Mouse (Mus musculus) kidney, adult 18-20 months (tissue): ENCODE data around the gene Rapgef3.
A peak's percentile ranks its signal among the peaks of the same experiment; 100 is the strongest.

Experiments
- DNase-seq: peaks from one replicate; pipeline ENCODE4 v3.0.0; 2021

The Rapgef3 gene

DNA sequence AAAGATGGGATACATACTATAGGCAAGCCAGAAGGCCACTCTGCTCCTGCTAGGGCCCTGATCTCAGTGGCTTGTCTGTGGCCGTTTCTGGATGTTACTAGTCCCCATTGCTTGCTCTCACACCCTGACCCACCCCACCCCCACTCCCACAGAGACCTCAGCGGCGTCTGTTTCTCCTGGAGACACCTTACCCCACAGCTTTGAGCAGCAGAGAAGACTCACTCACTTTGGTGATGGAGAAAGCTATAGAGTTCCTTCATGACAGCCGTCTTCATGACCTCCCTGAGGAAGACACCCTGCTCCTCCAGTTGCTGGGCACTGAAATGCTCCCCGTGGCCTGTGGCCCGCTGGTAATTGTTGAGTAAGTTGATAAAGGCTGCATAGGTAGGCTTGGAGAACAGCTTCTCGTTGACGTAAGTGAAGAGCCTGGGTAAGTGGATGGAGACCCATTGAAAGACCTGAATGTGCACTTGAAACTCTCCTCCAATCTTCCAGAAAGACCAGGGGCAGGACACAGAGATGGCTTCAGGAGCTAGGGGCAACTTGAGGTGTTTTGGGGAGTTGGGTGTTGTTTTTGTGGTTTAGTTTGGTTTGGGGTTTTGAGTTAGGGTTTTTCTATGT, 49.1 kb downstream of the Rapgef3 start:
- DNase-seq = no peak

DNA sequence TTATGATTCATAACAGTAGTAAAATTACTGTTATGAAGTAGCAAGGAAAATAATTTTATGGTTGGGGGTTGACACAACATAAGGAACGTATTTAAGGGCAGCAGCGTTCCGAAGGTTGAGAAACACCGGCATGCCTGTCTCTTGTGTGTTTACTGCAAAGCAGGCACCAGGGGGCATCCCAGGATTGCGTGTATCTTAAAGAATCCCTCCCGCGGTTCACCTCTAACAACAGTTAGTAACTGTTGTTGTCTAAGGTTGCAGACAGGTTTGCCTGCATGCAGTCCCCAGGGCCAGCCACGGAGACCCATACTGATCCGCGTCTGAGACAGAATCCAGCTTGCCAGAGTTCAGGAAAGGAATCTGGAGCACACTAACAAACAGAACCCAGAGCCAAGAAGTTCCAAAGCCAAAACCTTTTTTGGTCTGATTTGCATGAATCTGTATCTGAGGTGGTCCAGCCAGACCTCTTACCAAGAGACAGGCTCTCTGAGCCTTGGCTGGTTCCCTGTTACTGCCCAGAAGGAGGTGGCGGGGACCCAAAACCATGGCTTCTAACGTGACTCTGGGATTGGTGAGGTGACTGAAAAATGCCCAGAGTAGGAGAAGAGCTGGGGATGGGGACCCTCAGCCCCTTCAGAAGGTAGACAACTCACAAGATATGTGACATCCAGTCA, 49.8 kb downstream of the Rapgef3 start:
- DNase-seq = peak; percentile 69

DNA sequence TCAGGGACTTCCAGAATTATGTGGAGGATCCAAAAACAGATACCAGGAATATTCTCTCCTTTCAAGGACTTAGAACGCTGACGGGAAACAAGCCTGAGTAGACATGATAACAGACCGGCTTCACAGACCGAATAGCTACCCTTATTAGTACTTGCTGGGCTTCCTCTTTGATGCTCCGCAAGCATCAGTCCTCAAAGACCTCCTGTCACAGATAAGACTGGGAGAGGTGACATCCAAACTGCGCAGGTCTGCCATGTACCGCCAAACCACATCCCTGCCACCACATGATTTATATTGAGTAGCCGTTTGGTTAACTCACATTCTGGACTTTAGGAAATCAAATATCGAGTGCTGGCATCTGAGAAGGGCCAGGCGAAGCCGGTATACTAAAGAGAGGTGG, 51.0 kb downstream of the Rapgef3 start:
- DNase-seq = no peak

DNA sequence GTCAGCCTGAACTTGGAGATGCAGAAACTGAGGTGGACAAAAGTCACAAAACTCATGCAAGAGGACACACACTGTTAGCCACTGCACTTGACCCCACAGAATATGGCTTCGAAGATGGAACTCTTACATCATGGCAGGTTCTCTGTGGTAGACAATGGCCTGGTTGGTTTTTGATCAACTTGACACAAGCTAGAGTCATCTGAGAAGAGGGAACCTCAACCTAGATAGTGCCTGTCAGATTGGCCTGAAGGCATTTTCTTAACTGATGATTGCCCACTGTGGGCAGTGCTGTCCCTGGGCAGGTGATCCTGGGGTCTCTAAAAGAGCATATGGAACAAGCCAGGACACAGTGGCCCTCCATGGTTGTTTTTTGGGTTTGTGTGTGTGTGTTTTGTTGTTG, 52.0 kb downstream of the Rapgef3 start:
- no peak for DNase-seq

DNA sequence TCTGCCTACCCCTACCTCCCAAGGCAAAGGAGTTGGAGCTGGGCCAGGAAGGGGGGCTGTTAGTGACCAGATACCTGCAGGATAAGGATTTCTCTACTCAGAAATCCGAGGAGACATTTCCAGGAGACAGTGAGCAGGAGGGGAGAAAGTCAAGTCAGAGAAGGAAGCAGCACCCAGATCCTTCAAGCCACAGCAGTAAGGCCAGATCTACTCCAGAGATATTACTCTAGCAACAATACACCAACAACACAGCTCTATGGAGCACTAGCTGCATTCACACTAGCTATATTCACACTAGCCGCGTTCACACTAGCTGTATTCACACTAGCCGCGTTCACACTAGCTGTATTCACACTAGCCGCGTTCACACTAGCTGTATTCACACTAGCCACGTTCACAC, 52.7 kb downstream of the Rapgef3 start:
- no peak for DNase-seq

DNA sequence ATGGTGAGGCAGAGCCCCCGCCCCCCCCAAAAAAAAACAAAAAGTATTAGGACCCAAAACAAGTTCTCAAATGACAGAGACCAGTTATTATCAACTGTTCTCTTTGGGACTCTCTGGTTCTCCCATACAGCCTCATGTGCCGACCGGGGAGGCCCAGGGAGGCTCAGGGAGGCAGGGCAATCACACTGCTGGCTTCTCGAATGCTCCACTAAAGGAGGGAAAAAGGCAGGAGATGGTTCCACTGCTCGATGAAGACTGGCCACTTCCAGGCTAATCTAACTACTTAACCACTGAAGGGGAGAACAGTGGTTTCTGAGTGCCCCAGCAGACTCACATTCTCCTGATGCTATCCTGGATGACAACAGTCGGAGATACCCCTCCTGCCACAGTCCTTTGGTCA, 55.2 kb downstream of the Rapgef3 start:
- no peak for DNase-seq

DNA sequence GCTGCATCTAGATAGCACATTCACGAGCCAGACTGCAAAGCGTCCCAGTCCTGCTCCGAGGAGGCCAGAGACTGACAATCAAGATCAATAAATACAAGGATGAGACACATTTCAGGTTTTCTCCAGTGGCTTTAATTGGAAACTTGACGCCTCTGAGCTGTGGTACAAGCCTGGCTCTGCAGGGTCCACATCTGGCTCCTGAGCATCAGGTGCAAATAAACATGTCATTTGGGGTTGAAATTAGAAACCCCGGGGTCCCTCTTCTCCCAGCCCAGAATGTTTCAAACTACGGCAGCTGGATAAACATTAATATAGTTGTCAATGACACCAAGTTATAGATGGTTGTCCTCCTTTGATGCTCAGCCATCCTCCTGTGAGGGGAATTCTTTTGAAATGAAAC, 56.9 kb downstream of the Rapgef3 start:
- no peak for DNase-seq

DNA sequence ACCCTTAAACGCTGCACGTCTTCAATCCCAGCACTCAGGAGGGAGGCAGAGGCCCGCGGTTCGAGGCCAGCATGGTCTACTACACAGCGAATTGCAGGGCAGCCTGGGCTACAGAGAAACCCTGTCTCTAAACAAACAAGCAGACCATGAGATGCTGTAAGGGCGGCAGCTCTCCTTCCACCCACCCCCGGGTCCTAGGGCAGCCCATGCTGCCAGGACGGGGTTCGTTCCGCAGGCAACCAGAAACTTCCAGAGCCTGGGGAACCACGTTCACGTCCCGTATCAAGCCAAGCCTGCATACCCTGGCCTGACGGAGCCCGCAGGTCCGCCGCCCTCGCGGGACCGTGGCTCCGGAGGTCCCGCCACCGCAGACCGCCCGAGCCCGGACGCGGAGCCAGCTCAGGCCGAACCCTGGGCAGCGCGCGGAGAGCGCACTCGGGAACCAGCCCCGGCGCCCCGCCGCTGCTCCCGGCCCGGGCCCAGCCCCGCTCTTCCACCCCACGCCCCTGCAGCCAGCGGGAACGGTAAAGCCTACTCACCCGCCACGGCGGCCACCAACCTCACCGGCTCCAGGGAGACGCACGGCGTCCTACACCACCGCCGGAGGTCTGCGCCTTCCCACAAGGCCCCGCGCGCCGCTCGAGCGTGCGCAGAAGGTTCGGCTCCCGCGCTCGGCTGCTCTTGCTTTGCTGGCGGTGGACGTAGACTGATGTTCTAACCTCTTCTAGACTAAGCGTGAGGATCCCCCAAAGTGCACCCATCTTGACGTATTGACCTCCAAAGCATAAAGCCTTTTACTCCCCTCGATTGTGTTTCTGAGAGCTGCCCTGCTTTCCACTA, 62.3 kb downstream of the Rapgef3 start, which contains the start of gene Rpap3:
Rpap3 (minus strand) TSS at position 615 of the 840 bp plus-strand sequence.
- peak; percentile 90 for DNase-seq

DNA sequence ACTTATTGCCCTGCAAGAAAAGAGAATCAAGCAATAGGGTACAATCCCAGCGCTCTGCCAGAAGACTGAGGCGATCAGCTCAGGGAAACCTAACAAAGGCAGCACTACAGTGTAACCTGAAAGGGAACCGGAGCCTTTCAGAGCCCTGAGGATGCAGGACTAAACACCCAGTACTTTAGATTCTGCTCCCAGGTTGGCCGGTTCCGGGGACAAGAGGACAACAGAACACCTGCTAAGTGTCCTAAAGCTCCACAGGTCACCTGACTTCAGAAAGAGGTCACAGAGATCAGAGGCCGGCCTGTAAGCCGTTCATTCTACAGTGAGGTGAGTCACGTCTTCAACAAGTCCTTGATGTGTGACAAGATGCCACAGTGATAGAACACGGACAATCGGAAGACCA, 71.2 kb downstream of the Rapgef3 start:
- no peak for DNase-seq
